Mouse (Mus musculus) heart, embryonic 11.5 days (tissue): ENCODE data around the gene Kcnj4. TPM values are rescaled to one million over a fixed set of nuclear protein-coding genes. Genes with fewer than 3 reads are reported as not detected.

Source experiments
- ATAC-seq: fragments of 200-750 bp; cut with Nextera tagmentation; replicated peaks from 2 replicates; pipeline ENCODE4 v1.8.0; 2017; ENCODE audit warnings: moderate library complexity; ENCODE audit not compliant: insufficient number of reproducible peaks, low FRiP score, low TSS enrichment
- H3K27ac ChIP-seq: fragments of 300-500 bp; sonication (generic); 2 replicates; pipeline ENCODE4 v1.5.1; 2014; ENCODE audit warnings: mild to moderate bottlenecking, low read depth, low read length
- H3K27me3 ChIP-seq: fragments of 300-500 bp; sonication (generic); 2 replicates; pipeline ENCODE4 v1.6.1; 2014; ENCODE audit warnings: mild to moderate bottlenecking, low read length, mixed read lengths; ENCODE audit not compliant: control insufficient read depth, insufficient read depth
- H3K36me3 ChIP-seq: fragments of 300-500 bp; sonication (generic); 2 replicates; pipeline ENCODE4 v1.6.1; 2014; ENCODE audit warnings: mild to moderate bottlenecking, low read length, moderate library complexity, mixed read lengths; ENCODE audit not compliant: control insufficient read depth, insufficient read depth
- H3K4me1 ChIP-seq: fragments of 300-500 bp; sonication (generic); 2 replicates; pipeline ENCODE4 v1.6.1; 2014; ENCODE audit warnings: low read length; ENCODE audit not compliant: control insufficient read depth, insufficient read depth
- H3K4me2 ChIP-seq: fragments of 300-500 bp; sonication (generic); 2 replicates; pipeline ENCODE4 v1.6.1; 2014; ENCODE audit warnings: mild to moderate bottlenecking, moderate library complexity
- H3K4me3 ChIP-seq: fragments of 300-500 bp; sonication (generic); 2 replicates; pipeline ENCODE4 v1.5.1; 2014; ENCODE audit warnings: low read depth, low read length
- H3K9ac ChIP-seq: fragments of 300-500 bp; sonication (generic); 2 replicates; pipeline ENCODE4 v1.6.1; 2014; ENCODE audit warnings: mild to moderate bottlenecking, low read depth, low read length, moderate library complexity
- H3K9me3 ChIP-seq: fragments of 300-500 bp; sonication (generic); replicated peaks from 2 replicates; pipeline ENCODE4 v1.6.1; 2016; ENCODE audit warnings: low read length; ENCODE audit not compliant: control insufficient read depth
- WGBS: fragments of 180-500 bp; shearing (Covaris S2); extraction: QIAGEN DNeasy Blood & Tissue Kit; methylation state at CpG from one replicate; pipeline ENCODE4 v1.1.7; 2014; ENCODE audit not compliant: insufficient replicate concordance; 5-methylcytosine and 5-hydroxymethylcytosine counted together
- polyA plus RNA-seq: library from polyadenylated mRNA; unstranded; fragments of >200 nt; fragmentation: Nextera tagmentation; extraction: Ambion mirVana; gene quantifications from 2 replicates; pipeline ENCODE4 v1.2.1, GENCODE M21; 2014

The Kcnj4 gene
- 0.20 TPM in 1 of 2 replicates, not detected in the other for polyA plus RNA-seq

DNA sequence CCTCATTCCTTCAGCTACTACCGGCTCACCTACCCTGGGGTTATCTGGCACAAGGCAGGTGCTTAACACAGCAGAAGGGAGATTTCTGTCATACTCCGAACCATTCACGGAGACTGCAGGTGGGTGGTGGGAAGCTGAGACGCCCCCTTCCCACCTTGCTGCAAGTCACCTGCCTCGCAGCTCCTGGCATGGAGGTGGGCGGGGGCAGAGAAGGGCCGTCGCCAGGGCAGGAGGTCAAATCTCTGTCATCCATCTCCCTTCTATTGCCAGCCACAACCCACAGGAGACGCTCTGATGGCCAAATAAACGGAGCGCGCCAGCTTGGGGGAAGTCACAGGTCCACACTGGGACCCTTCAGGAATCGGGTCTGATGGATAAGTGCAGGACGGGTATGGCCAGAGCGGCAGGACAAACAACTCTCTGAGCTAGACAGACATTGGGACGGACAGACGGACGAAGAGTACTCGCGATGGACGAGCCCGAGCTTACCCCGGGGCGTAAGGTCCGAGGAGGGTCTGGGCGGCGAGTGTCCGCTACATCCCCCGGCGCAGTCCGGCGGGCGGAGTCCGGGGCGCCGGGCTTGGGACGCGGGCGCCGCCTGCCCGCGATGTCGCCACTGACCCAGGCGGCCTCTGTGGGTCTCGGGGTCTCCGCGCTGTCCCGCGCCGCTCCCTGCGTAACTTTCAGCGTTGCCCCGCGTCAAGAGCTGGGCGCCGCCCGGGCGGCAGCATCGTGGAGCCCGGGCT lies at the start of gene Kcnj4:
Gene Kcnj4, minus strand, starts transcription at position 535 of the 746 bp plus-strand sequence.
- Histone ChIP-seq H3K9me3 (no peaks in the 10 kb centered on the region), H3K4me3 (peak within 1 kb of the TSS; percentile 56), H3K4me1 (peaks cover 23% of the 10 kb centered on the region), H3K9ac (peak within 1 kb of the TSS; percentile 70), H3K27ac (no peak within 1 kb of the TSS), H3K4me2 (peak within 1 kb of the TSS; percentile 99), H3K27me3 (peaks cover 86% of the 10 kb centered on the region), H3K36me3 (no peaks in the 10 kb centered on the region)
- WGBS = 1% methylated on average over 57 of the region's 60 CpGs
- no peak for ATAC-seq

DNA sequence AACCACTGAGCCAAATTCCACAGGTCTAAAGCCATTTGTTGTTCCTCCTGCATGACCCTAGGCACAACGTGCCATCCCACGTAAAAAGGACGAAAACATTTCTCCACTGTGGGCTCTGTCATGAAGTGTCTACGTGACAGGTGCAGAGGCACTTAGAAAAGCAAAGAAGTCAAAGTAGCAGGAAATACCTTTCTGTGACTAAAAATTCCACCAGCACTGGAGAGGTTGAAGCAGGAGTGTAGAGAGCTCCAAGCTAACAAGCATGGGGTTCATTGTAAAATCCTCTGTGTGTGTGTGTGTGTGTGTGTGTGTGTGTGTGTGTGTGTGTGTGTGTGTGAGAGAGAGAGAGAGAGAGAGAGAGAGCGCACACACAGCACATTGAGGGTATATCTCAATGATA lies 47.5 kb upstream of the Kcnj4 start:
- WGBS = 64% methylated on average over 5 of the region's 5 CpGs
- H3K9me3 ChIP-seq = no peaks in the 10 kb centered on the region
- no peak overlapping the region for H3K27ac ChIP-seq
- 0 out of 2 replicates have a peak, but pooled peaks cover 2% of the 10 kb centered on the region for H3K27me3 ChIP-seq
- H3K4me1 ChIP-seq = no peaks in the 10 kb centered on the region
- ATAC-seq = no peak
- no peak overlapping the region for H3K4me3 ChIP-seq
- no peak overlapping the region for H3K4me2 ChIP-seq
- H3K9ac ChIP-seq = no peak overlapping the region
- no peaks in the 10 kb centered on the region for H3K36me3 ChIP-seq

DNA sequence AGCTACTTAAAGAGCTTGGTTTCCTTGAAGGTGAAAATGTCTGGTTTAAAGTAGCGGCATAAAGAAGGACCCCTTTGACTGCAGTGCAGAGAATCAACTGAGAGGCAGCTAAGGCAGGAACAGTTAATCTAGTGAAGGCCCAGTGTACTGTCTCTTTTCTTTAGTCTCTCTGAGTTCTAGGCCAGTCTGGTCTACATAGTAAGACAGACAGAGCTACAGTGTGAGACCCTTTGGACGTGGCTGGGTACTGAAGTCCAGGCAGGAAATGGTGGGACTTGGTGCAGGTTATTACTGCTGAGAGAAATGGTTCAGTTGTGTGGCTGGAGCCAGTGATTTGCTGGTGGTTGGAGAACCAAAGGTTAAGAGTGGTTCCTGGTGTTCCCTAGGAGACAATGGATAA lies 43.2 kb upstream of the Kcnj4 start:
- Histone ChIP-seq H3K27me3 (0 out of 2 replicates have a peak, but pooled peaks cover 2% of the 10 kb centered on the region), H3K9me3 (no peaks in the 10 kb centered on the region), H3K27ac (no peak overlapping the region), H3K4me1 (peaks cover 12% of the 10 kb centered on the region), H3K36me3 (peaks cover 3% of the 10 kb centered on the region), H3K9ac (no peak overlapping the region), H3K4me3 (no peak overlapping the region), H3K4me2 (no peak overlapping the region)
- 93% methylated on average over 2 of the region's 2 CpGs for WGBS
- ATAC-seq = no peak

DNA sequence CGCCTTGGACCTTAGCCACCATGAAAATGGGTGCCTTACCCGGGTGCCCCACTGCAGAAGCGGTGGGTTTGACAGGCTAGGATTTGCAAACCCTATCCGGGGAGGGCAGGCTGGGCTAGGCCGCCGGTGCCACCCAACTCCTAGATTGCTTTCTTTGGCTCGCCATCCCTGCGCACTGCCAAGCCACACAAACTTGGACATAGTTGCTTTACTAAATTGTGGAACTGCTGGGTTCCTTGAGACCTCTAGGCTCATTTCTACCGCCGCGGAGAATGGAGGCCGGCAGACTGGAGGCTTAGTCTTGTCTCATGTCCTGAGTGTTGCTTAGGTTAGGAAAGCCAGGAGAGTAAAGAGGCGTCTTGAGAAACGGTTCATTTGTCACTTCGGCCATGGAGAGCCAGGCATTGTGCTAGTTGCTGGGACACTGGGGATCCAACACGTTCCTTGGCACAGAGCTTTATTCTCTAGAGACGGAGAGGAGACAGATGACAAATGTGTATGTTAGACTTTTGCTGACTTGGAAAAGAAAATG lies 42.3 kb upstream of the Kcnj4 start:
- H3K27me3 ChIP-seq = 0 out of 2 replicates have a peak, but pooled peaks cover 1% of the 10 kb centered on the region
- H3K4me2 ChIP-seq = peak overlapping the region; percentile 91
- H3K9ac ChIP-seq = peak overlapping the region; percentile 100
- peak overlapping the region; percentile 96 for H3K4me3 ChIP-seq
- peaks cover 12% of the 10 kb centered on the region for H3K4me1 ChIP-seq
- H3K9me3 ChIP-seq = no peaks in the 10 kb centered on the region
- WGBS = 77% methylated on average over 17 of the region's 17 CpGs
- peak overlapping the region; percentile 94 for H3K27ac ChIP-seq
- H3K36me3 ChIP-seq = peaks cover 11% of the 10 kb centered on the region
- no peak for ATAC-seq

DNA sequence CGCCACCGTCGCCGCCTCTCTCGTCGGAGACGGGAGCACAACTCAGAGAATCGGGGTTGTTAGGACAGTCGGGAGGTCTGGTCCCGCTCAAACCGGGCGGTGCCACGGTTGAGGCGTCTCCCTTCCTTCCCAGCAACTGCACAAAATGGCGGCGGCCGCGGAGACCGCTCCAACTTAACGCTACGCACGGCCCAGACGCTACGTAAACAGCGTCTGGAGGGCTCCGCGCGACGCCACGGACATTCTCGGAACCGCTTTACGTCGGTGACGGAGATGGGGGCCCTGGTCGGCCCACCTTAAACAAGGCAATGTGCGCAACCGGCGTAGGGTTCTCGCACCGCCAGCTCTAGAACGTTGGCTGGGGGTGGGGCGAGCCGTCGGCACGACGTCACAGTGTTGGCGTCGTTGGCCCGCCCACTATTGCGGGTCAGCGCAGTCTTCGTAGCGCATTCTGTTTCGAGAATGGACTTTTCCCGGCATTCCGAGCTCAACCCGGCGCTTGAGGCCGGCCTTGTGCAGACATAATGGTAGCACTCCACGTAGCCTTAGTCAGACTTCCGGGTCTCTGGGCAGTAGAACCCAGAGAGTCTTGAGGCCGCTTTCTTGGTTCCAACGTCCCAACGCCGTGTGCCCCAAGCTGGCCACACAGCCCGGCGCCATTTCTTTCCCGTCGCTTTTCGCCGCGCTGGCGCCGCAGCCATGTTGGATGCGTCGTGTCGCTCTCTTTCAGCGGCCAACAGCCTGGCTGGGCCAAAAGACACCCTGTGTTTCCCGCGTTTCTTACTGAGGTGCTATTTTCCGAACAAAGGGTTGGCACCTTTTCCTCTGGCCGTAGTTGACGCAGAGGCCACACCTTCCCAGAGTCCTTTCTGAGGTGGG lies 41.6 kb upstream of the Kcnj4 start, which contains the start of gene Ddx17:
Gene Ddx17, minus strand, starts transcription at position 332 of the 879 bp plus-strand sequence.
- H3K36me3 ChIP-seq = peaks cover 18% of the 10 kb centered on the region
- ATAC-seq = peak; percentile 96
- H3K4me1 ChIP-seq = peaks cover 12% of the 10 kb centered on the region
- H3K4me3 ChIP-seq = peak within 1 kb of the TSS; percentile 96
- peak within 1 kb of the TSS; percentile 97 for H3K27ac ChIP-seq
- 2% methylated on average over 84 of the region's 84 CpGs for whole genome bisulfite sequencing
- peak within 1 kb of the TSS; percentile 91 for H3K4me2 ChIP-seq
- H3K9me3 ChIP-seq = no peaks in the 10 kb centered on the region
- H3K27me3 ChIP-seq = no peaks in the 10 kb centered on the region
- H3K9ac ChIP-seq = peak within 1 kb of the TSS; percentile 100

DNA sequence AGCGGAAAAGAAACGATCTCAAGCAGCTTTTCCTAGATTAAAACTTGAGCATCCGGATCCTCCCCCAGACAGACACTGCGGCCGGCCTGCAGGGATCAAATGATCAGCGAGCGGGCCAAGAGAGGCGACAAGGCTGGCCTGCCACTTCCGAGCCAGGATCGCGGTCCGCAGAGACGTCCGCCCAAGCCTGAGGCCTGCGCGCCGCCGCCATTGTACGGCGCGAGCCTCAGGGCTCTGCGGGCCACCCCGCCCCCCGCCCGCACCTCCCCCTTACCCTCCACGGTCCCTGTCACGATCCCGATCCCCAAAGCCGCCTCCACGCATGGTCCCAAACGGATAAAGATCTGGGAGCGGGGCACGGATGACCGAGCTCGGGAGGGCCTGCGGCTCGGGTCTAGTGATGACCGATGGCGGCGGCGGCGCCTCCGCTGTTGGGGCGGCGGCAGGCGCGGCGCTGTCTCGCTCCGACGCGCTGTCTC lies 40.9 kb upstream of the Kcnj4 start:
- WGBS = under 1% methylated on average over 45 of the region's 52 CpGs
- H3K27ac ChIP-seq = peak overlapping the region; percentile 97

DNA sequence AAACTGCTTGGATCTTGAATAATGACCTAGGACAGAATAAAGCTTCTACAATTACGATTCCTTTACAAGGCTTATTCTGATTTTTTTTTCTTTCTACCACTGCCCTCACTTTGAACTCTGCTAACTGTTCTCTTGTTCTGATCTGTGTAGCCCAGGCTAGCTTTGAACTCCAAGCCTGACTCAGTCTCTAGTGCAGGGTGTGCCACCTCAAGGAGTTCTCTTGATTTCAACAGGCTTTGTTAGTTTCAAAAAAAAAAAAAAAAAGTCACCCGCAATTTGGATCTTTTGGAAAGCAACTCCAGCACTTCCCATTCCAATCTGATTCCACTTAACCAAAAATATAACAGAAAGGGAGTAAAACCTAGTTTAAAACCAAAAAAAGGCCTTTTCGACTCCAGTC lies 40.5 kb upstream of the Kcnj4 start:
- H3K27me3 ChIP-seq = no peaks in the 10 kb centered on the region
- ATAC-seq = no peak
- peak overlapping the region; percentile 96 for H3K4me3 ChIP-seq
- WGBS = 7% methylated on average over 3 of the region's 3 CpGs
- peak overlapping the region; percentile 91 for H3K4me2 ChIP-seq
- peak overlapping the region; percentile 97 for H3K27ac ChIP-seq
- peaks cover 12% of the 10 kb centered on the region for H3K4me1 ChIP-seq
- no peaks in the 10 kb centered on the region for H3K9me3 ChIP-seq
- peak overlapping the region; percentile 100 for H3K9ac ChIP-seq
- H3K36me3 ChIP-seq = peaks cover 26% of the 10 kb centered on the region

More for the DNA sequence above, 40.9 kb upstream of the Kcnj4 start:
- H3K4me3 ChIP-seq = peak overlapping the region; percentile 96
- peaks cover 22% of the 10 kb centered on the region for H3K36me3 ChIP-seq
- H3K9me3 ChIP-seq = no peaks in the 10 kb centered on the region
- H3K27me3 ChIP-seq = no peaks in the 10 kb centered on the region
- H3K4me1 ChIP-seq = peaks cover 12% of the 10 kb centered on the region
- peak overlapping the region; percentile 100 for H3K9ac ChIP-seq
- H3K4me2 ChIP-seq = peak overlapping the region; percentile 91
- peak; percentile 69 for ATAC-seq

DNA sequence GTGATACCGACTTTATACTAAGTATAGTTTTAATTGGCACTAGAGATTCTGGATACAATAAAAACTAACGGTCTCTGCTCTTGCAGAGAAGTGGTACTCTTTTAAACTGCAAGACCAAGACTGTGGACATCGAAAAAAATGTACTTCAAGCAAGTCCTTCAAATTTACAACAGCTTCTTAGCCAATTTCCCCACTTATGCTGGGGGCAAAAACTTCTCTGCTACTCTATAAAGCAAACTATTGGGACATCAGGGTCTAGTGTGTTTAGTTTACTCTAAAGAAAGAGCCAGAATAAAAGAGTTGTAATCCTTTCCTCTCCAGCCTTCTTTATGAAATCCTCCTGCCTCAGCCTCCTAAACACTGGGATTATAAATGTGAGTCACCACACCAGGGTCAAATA lies 38.9 kb upstream of the Kcnj4 start:
- peak overlapping the region; percentile 96; the same call in 1 of the 2 replicates for H3K4me3 ChIP-seq
- H3K4me2 ChIP-seq = peak overlapping the region; percentile 91
- H3K27ac ChIP-seq = no peak overlapping the region
- H3K9ac ChIP-seq = no peak overlapping the region
- peaks cover 40% of the 10 kb centered on the region for H3K36me3 ChIP-seq
- ATAC-seq = no peak
- no peaks in the 10 kb centered on the region for H3K27me3 ChIP-seq
- no peaks in the 10 kb centered on the region for H3K9me3 ChIP-seq
- H3K4me1 ChIP-seq = peaks cover 12% of the 10 kb centered on the region
- 93% methylated on average over 3 of the region's 3 CpGs for WGBS
